Mouse (Mus musculus) frontal cortex, adult 2 months (tissue): ENCODE measurements at regions not wholly inside any gene's neighbourhood (a gene's known extent, or its start where the extent isn't known, plus 50 kb on each side); places are given as distances from the start of the nearest gene placed in this dataset.
"Not testable (repeated sequence)": the region's sequence is repeated elsewhere in the genome, so short reads cannot be mapped to it uniquely, and the experiment has no call there.

Experiments used
- DNase-seq, 2 experiments: peaks; one replicate each; pipeline ENCODE4 v3.0.0; 2022; ENCODE audit warnings: low spot score in 1 of 2; ENCODE audit errors: extremely low spot score in 1 of 2

DNA sequence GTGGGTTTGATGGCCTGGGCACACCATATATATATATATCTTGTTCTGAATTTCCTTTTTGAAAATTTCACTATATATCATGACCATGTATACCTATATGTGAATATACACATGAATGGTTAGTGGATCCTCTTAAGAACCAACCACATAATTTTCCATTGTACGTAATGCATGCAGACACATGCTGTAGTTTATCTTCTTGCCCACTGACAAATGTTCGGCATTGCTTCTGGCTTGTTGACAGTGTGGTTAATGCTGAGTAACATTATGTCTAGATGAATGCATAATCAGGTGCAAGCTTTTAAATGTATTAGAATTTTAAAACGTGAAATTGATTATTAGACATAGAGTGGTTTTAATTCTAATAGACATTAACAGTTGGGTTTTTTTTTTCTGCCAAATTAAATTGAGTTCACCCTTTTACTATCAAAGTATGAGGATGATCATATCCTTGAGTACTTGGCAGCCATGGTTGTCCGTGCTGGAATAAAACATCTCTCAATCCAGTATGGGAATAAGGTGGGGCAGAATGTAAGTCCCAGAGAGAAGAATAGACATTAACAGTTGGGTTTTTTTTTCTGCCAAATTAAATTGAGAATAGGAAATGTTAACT, 110.3 kb downstream of the A730009L09Rik start:
- DNase-seq, result no peak

DNA sequence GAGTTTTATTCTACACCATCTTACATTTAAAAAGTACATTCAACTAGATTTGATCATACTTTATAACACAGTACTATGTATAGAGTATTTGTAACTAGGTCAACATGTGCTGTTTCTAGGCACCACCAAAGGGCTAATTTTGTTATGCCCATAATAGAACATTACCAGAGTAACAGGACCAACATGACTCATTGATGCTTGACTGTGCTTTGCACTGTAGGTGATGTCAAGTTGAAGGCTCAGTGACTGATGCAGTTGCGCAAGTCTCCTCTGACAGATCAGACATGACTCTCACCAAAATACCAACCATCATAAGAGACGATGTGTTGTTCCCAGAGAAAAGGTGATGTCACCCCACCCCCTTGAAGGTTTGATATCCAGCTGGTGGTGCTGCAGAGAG, 108.5 kb downstream of the Mrpl39 start:
- peak in 1 of 2 experiments; percentile 11 for DNase-seq

DNA sequence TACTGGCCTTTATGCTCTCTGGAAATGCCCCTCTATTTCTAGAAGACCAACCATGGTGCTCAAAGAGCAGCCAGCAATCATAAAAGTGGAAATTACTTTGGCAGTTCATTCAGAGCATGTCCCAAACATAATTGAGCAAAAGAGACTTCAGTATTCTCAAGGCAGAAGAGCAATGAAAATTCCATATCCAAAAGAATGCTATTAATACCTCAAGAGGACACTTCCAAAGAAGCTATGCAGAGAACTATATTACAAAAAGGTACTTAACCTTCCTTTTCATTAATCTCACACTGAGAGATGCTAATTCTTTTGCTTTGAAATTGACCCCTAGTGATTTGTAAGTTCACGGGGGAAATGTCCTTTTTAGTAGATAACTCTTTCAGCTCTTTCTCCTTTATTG, 105.7 kb downstream of the Mrpl39 start:
- DNase-seq, result no peak

DNA sequence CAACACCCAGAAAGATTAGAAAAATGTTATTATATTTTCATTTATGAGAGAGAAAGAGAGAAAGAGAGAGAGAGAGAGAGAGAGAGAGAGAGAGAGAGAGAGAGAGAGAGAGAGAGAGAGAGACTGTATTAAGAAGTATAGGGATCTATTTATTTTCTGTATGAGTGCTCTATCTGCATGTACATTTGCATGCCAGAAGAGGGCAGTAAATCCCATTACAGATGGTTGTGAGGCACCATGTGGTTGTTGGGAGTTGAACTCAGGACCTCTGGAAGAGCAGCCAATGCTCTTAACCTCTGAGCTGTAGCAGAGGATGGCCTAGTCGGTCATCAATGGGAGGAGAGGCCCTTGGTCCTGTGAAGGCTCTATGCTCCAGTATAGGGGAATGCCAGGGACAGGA, 91.1 kb downstream of the Mrpl39 start:
- DNase-seq, result not testable (repeated sequence)

DNA sequence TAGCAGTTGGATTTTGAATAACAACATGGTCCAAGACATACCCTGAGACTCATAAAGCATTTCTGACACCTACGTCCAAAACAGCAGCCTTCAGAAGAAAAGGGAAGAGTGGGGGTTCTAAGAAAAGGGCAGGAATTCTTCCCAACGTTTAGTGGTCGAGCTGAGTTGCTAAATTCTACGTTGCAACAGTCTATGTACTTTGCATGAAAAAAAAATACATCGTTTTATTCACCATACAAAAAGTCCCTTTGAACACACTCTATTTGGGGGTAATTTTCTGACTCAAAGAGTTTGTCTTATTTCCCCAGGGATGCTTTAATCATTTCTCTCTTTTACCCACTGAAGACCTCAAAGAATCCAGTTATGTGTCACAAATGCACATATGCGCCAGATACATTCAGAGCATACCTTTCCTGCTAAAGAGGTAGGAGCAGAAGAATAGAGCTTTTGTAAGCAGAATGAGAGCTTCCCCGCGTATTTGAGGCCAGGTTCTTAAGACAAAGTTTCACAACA, 89.3 kb downstream of the Mrpl39 start:
- no peak for DNase-seq

DNA sequence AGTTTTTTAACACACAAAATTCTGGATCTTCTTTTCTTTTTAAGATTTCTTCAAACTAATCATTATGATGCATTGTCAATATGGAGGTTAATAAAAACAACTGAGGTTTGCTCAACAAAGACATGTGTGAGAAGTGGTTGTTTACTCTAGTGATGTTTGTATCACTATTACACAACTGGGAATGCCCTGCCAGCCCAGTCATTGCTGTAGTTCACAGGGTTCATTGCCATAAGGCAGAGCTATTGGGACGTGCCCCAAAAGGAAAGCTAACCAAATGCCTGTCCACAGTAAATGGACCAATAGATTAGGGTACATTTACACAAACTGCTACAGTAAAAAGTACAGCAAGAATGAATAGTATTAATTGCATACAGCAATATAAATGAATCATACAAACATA, 84.9 kb downstream of the Mrpl39 start:
- no peak for DNase-seq

DNA sequence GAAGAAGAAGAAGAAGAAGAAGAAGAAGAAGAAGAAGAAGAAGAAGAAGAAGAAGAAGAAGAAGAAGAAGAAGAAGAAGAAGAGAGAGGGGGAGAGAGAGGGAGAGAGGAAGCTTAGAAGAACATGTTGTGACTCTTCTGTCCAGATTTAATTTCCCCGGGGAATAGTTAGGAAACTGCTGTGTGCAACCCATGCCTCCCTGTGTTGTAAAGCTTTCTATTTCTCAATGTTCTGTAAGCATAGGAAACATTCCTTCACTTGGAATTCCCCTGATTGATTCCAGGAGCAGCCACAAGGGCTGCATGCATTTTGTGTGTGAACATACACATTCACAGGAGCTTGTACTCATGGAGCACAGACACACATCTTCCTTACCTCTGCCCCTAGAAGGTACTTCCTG, 81.7 kb downstream of the Mrpl39 start:
- no peak for DNase-seq

DNA sequence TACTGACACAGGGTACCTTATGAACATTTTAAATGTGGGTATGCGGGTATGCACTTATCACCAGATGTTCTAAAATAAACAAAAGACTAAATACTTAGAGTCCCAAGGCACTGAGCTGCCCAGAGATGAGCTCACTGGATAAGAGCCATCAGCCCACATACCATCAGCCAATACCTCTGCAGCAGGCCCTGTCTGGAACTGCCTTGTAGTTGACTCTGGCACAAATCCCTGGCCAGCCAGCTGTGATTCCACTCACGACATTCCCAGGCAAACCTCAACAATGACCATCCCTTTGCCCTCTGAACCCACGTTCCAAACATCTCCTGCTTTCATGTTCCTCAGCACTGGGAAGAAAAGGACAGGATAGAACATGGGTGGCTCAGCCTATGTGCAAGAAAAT, 73.7 kb downstream of the Mrpl39 start:
- no peak for DNase-seq

DNA sequence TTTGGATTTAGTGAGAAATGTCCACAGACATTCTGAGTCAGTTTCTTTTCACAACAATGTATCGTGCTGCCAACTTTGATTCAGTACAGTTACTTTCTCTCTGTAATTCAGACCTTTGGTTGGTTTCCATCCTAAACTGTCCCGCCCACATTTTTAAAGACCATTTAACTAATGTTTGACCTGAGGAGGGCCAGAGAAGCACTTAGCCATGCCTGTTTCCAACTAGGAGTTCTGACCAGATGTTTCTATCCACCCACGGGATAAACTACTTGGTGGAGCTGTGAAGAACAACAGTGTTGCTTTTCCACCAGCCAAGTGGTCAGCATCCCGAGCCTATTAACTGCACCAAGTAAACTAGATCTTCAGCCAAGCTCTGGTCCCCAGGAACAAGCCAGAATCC, 72.0 kb downstream of the Mrpl39 start:
- DNase-seq, result no peak
